Mouse (Mus musculus) stomach, embryonic 14.5 days (tissue): ENCODE measurements at regions not wholly inside any gene's neighbourhood (a gene's known extent, or its start where the extent isn't known, plus 50 kb on each side); places are given as distances from the start of the nearest gene placed in this dataset.

Source experiments
- ATAC-seq: fragments of 200-750 bp; cut with Nextera tagmentation; 2 replicates; pipeline ENCODE4 v1.8.0; 2017; ENCODE audit warnings: low read depth, moderate TSS enrichment; ENCODE audit not compliant: insufficient number of reproducible peaks, insufficient read depth, low FRiP score
- H3K27ac ChIP-seq: fragments of 300-500 bp; sonication (generic); 2 replicates; pipeline ENCODE4 v1.5.1; 2014; ENCODE audit warnings: mild to moderate bottlenecking, low read length, moderate library complexity, mixed read lengths
- H3K27me3 ChIP-seq: fragments of 300-500 bp; sonication (generic); 2 replicates; pipeline ENCODE4 v1.6.1; 2014; ENCODE audit warnings: low read length, control low read depth, mixed read lengths; ENCODE audit not compliant: control insufficient read depth, insufficient read depth
- H3K36me3 ChIP-seq: fragments of 300-500 bp; sonication (generic); 2 replicates; pipeline ENCODE4 v1.6.1; 2014; ENCODE audit warnings: mild to moderate bottlenecking, control low read depth, low read length, moderate library complexity, mixed read lengths; ENCODE audit not compliant: control insufficient read depth, insufficient read depth
- H3K4me1 ChIP-seq: fragments of 300-500 bp; sonication (generic); 2 replicates; pipeline ENCODE4 v1.6.1; 2014; ENCODE audit warnings: low read length, control low read depth, mixed read lengths; ENCODE audit not compliant: control insufficient read depth, insufficient read depth
- H3K4me2 ChIP-seq: fragments of 300-500 bp; sonication (generic); replicated peaks from 2 replicates; pipeline ENCODE4 v1.6.1; 2014; ENCODE audit warnings: low read depth, low read length, control low read depth
- H3K4me3 ChIP-seq: fragments of 300-500 bp; sonication (generic); 2 replicates; pipeline ENCODE4 v1.5.1; 2014; ENCODE audit warnings: low read depth, low read length, control low read depth
- H3K9ac ChIP-seq: fragments of 300-500 bp; sonication (generic); replicated peaks from 2 replicates; pipeline ENCODE4 v1.6.1; 2014; ENCODE audit warnings: low read depth, mild to moderate bottlenecking, control low read depth, low read length, moderate library complexity, mixed read lengths
- H3K9me3 ChIP-seq: fragments of 300-500 bp; sonication (generic); 2 replicates; pipeline ENCODE4 v1.6.1; 2016; ENCODE audit warnings: low read depth, low read length, control low read depth; ENCODE audit not compliant: control insufficient read depth
- WGBS: fragments of 180-500 bp; shearing (Covaris S2); extraction: QIAGEN DNeasy Blood & Tissue Kit; methylation state at CpG from one replicate; pipeline ENCODE4 v1.1.7; 2014; 5-methylcytosine and 5-hydroxymethylcytosine counted together

GRCm38 (mm10) chr13:90392415-90392814, 303.0 kb upstream of the Xrcc4 start:
- H3K9ac ChIP-seq, result no peak overlapping the region
- H3K4me3 ChIP-seq, result no peak overlapping the region
- H3K4me2 ChIP-seq, result no peak overlapping the region
- ATAC-seq, result no peak
- no peaks in the 10 kb centered on the region for H3K9me3 ChIP-seq
- H3K4me1 ChIP-seq, result no peaks in the 10 kb centered on the region
- H3K36me3 ChIP-seq, result no peaks in the 10 kb centered on the region
- H3K27ac ChIP-seq, result no peak overlapping the region
- no peaks in the 10 kb centered on the region for H3K27me3 ChIP-seq

- Histone ChIP-seq H3K4me1 (no peaks in the 10 kb centered on the region), H3K27me3 (no peaks in the 10 kb centered on the region), H3K9me3 (no peaks in the 10 kb centered on the region), H3K4me3 (no peak overlapping the region), H3K36me3 (no peaks in the 10 kb centered on the region), H3K4me2 (no peak overlapping the region), H3K27ac (no peak overlapping the region), H3K9ac (no peak overlapping the region)
- 58% methylated on average over 3 of the region's 3 CpGs for WGBS
- ATAC-seq, result no peak
These were observed 287.2 kb upstream of the Xrcc4 start for GRCm38 (mm10) chr13:90376619-90377018.

- H3K27ac ChIP-seq, result no peak overlapping the region
- no peaks in the 10 kb centered on the region for H3K27me3 ChIP-seq
- H3K4me2 ChIP-seq, result no peak overlapping the region
- no peaks in the 10 kb centered on the region for H3K9me3 ChIP-seq
- H3K4me3 ChIP-seq, result no peak overlapping the region
- WGBS, result 59% methylated on average over 6 of the region's 6 CpGs
- ATAC-seq, result no peak
- H3K36me3 ChIP-seq, result no peaks in the 10 kb centered on the region
- no peaks in the 10 kb centered on the region for H3K4me1 ChIP-seq
- H3K9ac ChIP-seq, result no peak overlapping the region
These were observed 286.8 kb upstream of the Xrcc4 start for GRCm38 (mm10) chr13:90376207-90376606.

- Histone ChIP-seq H3K27ac (no peak overlapping the region), H3K4me1 (no peaks in the 10 kb centered on the region), H3K36me3 (no peaks in the 10 kb centered on the region), H3K9me3 (0 out of 2 replicates have a peak, but pooled peaks cover 4% of the 10 kb centered on the region), H3K27me3 (no peaks in the 10 kb centered on the region), H3K4me3 (no peak overlapping the region), H3K4me2 (no peak overlapping the region), H3K9ac (no peak overlapping the region)
- no peak for ATAC-seq
- 71% methylated on average over 4 of the region's 4 CpGs for WGBS
These were observed 282.2 kb upstream of the Xrcc4 start for GRCm38 (mm10) chr13:90371415-90372150.

- Histone ChIP-seq H3K27me3 (no peaks in the 10 kb centered on the region), H3K27ac (no peak overlapping the region), H3K4me3 (no peak overlapping the region), H3K4me2 (no peak overlapping the region), H3K9ac (no peak overlapping the region), H3K4me1 (no peaks in the 10 kb centered on the region), H3K9me3 (0 out of 2 replicates have a peak, but pooled peaks cover 4% of the 10 kb centered on the region), H3K36me3 (no peaks in the 10 kb centered on the region)
- 74% methylated on average over 3 of the region's 3 CpGs for WGBS
- ATAC-seq, result no peak
These were observed 281.5 kb upstream of the Xrcc4 start for GRCm38 (mm10) chr13:90370746-90371414.

GRCm38 (mm10) chr13:90364518-90365027, 275.2 kb upstream of the Xrcc4 start:
- no peaks in the 10 kb centered on the region for H3K27me3 ChIP-seq
- no peak overlapping the region for H3K4me3 ChIP-seq
- no peaks in the 10 kb centered on the region for H3K36me3 ChIP-seq
- ATAC-seq, result no peak
- H3K4me2 ChIP-seq, result no peak overlapping the region
- 73% methylated on average over 4 of the region's 4 CpGs for WGBS
- no peak overlapping the region for H3K9ac ChIP-seq
- H3K4me1 ChIP-seq, result peaks cover 6% of the 10 kb centered on the region; the same call in 1 of the 2 replicates
- H3K9me3 ChIP-seq, result 0 out of 2 replicates have a peak, but pooled peaks cover 4% of the 10 kb centered on the region
- H3K27ac ChIP-seq, result no peak overlapping the region

GRCm38 (mm10) chr13:90359861-90360601, 270.6 kb upstream of the Xrcc4 start:
- peaks cover 6% of the 10 kb centered on the region; the same call in 1 of the 2 replicates for H3K4me1 ChIP-seq
- no peaks in the 10 kb centered on the region for H3K36me3 ChIP-seq
- no peak overlapping the region for H3K4me3 ChIP-seq
- H3K27me3 ChIP-seq, result no peaks in the 10 kb centered on the region
- H3K9me3 ChIP-seq, result no peaks in the 10 kb centered on the region
- no peak overlapping the region for H3K27ac ChIP-seq
- no peak overlapping the region for H3K9ac ChIP-seq
- H3K4me2 ChIP-seq, result no peak overlapping the region
- ATAC-seq, result no peak
- WGBS, result 52% methylated on average over 10 of the region's 10 CpGs

GRCm38 (mm10) chr13:90358149-90358548, 268.7 kb upstream of the Xrcc4 start:
- no peak overlapping the region for H3K4me2 ChIP-seq
- 61% methylated on average over 1 of the region's 1 CpGs for WGBS
- H3K27ac ChIP-seq, result no peak overlapping the region
- H3K9ac ChIP-seq, result no peak overlapping the region
- no peak overlapping the region for H3K4me3 ChIP-seq
- no peaks in the 10 kb centered on the region for H3K36me3 ChIP-seq
- H3K27me3 ChIP-seq, result no peaks in the 10 kb centered on the region
- H3K9me3 ChIP-seq, result no peaks in the 10 kb centered on the region
- ATAC-seq, result no peak
- peaks cover 6% of the 10 kb centered on the region; the same call in 1 of the 2 replicates for H3K4me1 ChIP-seq
